Mouse (Mus musculus) lung, adult 2 months (tissue): Measurements from ENCODE around the gene Tdrd6. TPM values are rescaled to one million over a fixed set of nuclear protein-coding genes. Genes with fewer than 3 reads are reported as not detected.

Source experiments
- DNase-seq: peaks from one replicate; pipeline ENCODE4 v3.0.0; 2022
- H3K4me1 ChIP-seq: fragments of 200-500 bp; 2 replicates; pipeline ENCODE4 v1.6.1; 2011; ENCODE audit warnings: low read length; ENCODE audit not compliant: control insufficient read depth, insufficient read depth
- H3K4me3 ChIP-seq: fragments of 200-500 bp; replicated peaks from 2 replicates; pipeline ENCODE3; 2011; ENCODE audit warnings: low read depth, mild to moderate bottlenecking, control low read depth, low read length; ENCODE audit errors: extremely low read depth
- CTCF ChIP-seq: fragments of 200-500 bp; IDR thresholded peaks from 2 replicates; pipeline ENCODE4 v1.5.1; 2011; ENCODE audit warnings: mild to moderate bottlenecking, low read length, control low read depth; ENCODE audit not compliant: insufficient read depth
- POLR2A ChIP-seq: fragments of 200-500 bp; IDR thresholded peaks from 2 replicates; pipeline ENCODE4 v1.6.1; 2011; ENCODE audit warnings: low read depth, mild to moderate bottlenecking, control low read depth, low read length, borderline replicate concordance; ENCODE audit errors: extremely low read depth
- WGBS: fragments of 180-500 bp; shearing (Covaris S2); methylation state at CpG from one replicate; pipeline ENCODE4 v1.1.7; 2018; 5-methylcytosine and 5-hydroxymethylcytosine counted together
- polyA plus RNA-seq: library from polyadenylated mRNA; depleted of rRNA; stranded (reverse); fragments of >200 nt; gene quantifications from 2 replicates; pipeline ENCODE4 v1.2.3, GENCODE M21; 2012

Tdrd6 gene
- polyA plus RNA-seq, 1 experiment, result 0.13 TPM

DNA sequence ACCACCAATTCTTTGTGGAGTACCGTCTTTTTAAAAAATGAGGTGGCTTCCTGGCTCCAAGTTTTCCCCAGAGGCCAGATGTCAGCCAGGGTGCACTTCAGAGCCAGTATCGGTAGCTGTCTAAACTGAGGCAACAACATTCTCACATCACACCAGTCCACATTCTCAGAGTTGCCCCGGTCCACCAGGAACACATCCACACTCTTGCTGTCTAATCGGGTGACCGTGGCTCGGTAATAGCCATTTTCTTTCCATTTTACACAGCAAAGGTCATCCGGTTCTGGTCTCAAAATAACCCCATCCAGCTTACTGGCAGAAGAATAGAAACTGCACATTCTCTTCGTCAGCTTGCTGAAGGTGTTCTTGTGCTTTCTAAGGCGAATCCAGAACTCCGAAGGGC, 1.9 kb downstream of the Tdrd6 start:
- no peak for DNase-seq
- no peaks in the 10 kb centered on the region for H3K4me1 ChIP-seq
- 84% methylated on average over 10 of the region's 10 CpGs for WGBS

GRCm38 (mm10) chr17:43622076-43622475, 8.0 kb downstream of the Tdrd6 start:
- no peak for TF ChIP-seq POLR2A
- TF ChIP-seq CTCF, result no peak
- WGBS, result 84% methylated on average over 10 of the region's 10 CpGs
- Histone ChIP-seq H3K4me1 (no peaks in the 10 kb centered on the region), H3K4me3 (no peak overlapping the region)
- no peak for DNase-seq

More for the DNA sequence above, 1.9 kb downstream of the Tdrd6 start:
- TF ChIP-seq POLR2A (no peak), CTCF (no peak)
- H3K4me3 ChIP-seq, result no peak overlapping the region

- TF ChIP-seq POLR2A (no peak), CTCF (no peak)
- DNase-seq, result no peak
- 72% methylated on average over 9 of the region's 9 CpGs for WGBS
- H3K4me1 ChIP-seq, result no peaks in the 10 kb centered on the region
- no peak overlapping the region for H3K4me3 ChIP-seq
These were observed 10.9 kb downstream of the Tdrd6 start for GRCm38 (mm10) chr17:43619156-43619555.

- DNase-seq, result no peak
- Histone ChIP-seq H3K4me3 (no peak overlapping the region), H3K4me1 (no peaks in the 10 kb centered on the region)
- 41% methylated on average over 3 of the region's 3 CpGs for WGBS
- TF ChIP-seq CTCF (no peak), POLR2A (no peak)
These were observed 17.9 kb downstream of the Tdrd6 start for GRCm38 (mm10) chr17:43612221-43612620.

DNA sequence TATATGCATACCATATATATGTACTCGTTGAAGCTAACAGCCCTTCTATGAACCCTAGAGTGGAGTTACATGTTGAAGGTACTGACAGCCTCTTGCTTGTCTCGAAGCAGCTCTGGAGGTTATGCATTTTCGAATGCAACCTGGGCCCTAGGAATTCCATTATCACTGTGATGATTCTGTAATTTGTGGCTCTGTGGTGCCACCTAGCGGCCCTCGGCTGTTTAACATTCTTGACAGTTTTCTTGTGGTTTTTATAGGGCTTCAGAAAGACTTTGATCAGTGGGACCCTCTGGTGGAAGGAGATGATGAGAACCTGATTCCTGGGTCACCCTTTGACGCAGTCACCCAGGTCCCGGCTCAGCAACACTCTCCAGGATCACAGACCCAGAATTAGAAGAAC, 18.5 kb downstream of the Tdrd6 start:
- WGBS, result 16% methylated on average over 7 of the region's 7 CpGs
- TF ChIP-seq POLR2A (no peak), CTCF (peak; percentile 69)
- Histone ChIP-seq H3K4me1 (no peaks in the 10 kb centered on the region), H3K4me3 (no peak overlapping the region)
- DNase-seq, result peak; percentile 28

DNA sequence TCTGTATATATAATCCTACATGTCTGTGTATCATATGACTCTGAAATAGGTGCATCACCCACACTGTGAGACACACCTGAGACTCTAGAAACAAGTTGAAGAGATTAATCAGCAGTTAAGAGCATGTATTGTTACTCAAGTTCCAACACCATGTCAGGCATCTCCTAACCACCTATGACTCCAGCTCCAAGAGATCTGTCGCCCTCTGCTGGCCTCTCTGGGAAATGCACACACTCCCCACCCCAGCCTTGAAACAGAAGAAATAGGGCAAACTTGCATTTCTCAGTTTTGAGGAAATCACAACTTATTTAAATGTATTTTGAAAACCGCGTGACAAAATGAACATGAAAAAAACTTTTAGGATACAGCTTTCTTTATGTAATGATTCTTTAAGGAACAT, 23.4 kb downstream of the Tdrd6 start:
- no peaks in the 10 kb centered on the region for H3K4me1 ChIP-seq
- TF ChIP-seq CTCF (peak; percentile 94), POLR2A (no peak)
- H3K4me3 ChIP-seq, result no peak overlapping the region
- WGBS, result 14% methylated on average over 3 of the region's 3 CpGs
- peak; percentile 67 for DNase-seq

- H3K4me1 ChIP-seq, result no peaks in the 10 kb centered on the region
- H3K4me3 ChIP-seq, result no peak overlapping the region
- TF ChIP-seq CTCF (no peak), POLR2A (no peak)
- WGBS, result 51% methylated on average over 4 of the region's 4 CpGs
- DNase-seq, result no peak
These were observed 31.4 kb downstream of the Tdrd6 start for GRCm38 (mm10) chr17:43598706-43599105.

DNA sequence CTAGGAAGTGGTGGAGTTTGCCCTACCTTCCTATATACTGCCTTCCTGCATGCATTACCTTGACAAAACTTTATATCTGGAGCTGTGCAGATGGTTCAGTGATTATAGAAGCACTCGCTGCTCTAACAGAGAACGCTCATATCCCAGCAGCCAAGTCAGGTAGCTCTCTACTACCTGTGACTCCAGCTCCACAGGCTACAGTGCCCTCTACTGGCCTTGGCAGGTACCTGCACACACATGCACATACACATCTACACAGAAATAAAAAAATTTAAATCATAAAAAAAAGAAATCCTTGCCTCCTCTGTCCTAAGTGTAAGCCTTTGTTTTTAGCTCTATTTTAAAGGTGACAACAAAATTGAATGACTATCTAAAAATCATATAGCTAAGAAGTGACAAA, 32.4 kb downstream of the Tdrd6 start:
- WGBS, result 96% methylated on average over 2 of the region's 2 CpGs
- H3K4me1 ChIP-seq, result no peaks in the 10 kb centered on the region
- TF ChIP-seq CTCF (0 out of 2 replicates have a peak, but pooled peaks have one; percentile 6), POLR2A (no peak)

GRCm38 (mm10) chr17:43592296-43593291, 37.5 kb downstream of the Tdrd6 start:
- TF ChIP-seq POLR2A (no peak), CTCF (no peak)
- no peak overlapping the region for H3K4me3 ChIP-seq
- WGBS, result 82% methylated on average over 21 of the region's 21 CpGs
- no peaks in the 10 kb centered on the region for H3K4me1 ChIP-seq
- no peak for DNase-seq

More for the DNA sequence above, 32.4 kb downstream of the Tdrd6 start:
- H3K4me3 ChIP-seq, result no peak overlapping the region
- no peak for DNase-seq

DNA sequence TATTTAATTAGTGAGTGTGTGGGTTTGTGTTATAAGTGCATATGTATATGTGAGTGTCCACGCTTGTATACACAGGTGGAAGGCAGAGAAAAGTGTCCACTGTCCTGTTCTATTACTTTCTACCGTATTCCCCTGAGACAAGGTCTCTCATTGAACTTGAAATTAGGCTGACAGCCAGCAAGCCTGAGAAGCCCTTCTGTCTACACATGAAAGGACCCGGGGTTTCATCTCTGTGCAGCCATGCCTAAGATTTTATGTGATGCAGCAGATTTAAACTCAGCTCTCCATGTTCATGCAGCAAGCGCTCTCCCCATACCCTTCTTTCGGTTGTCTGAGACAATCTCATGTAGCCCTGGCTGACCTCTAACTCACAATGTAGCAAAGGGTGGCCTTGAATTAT, 39.6 kb downstream of the Tdrd6 start:
- H3K4me1 ChIP-seq, result no peaks in the 10 kb centered on the region
- TF ChIP-seq CTCF, result no peak
- TF ChIP-seq POLR2A, result no peak
- H3K4me3 ChIP-seq, result no peak overlapping the region
- no peak for DNase-seq
- 85% methylated on average over 5 of the region's 5 CpGs for WGBS
